Mouse (Mus musculus): Measurements from ENCODE around the gene Leng9. TPM values are rescaled to one million over a fixed set of nuclear protein-coding genes. Genes with fewer than 3 reads are reported as not detected.

The Leng9 gene
- polyA plus RNA-seq, 1 experiment from 2014 or later: 3.9 TPM

DNA sequence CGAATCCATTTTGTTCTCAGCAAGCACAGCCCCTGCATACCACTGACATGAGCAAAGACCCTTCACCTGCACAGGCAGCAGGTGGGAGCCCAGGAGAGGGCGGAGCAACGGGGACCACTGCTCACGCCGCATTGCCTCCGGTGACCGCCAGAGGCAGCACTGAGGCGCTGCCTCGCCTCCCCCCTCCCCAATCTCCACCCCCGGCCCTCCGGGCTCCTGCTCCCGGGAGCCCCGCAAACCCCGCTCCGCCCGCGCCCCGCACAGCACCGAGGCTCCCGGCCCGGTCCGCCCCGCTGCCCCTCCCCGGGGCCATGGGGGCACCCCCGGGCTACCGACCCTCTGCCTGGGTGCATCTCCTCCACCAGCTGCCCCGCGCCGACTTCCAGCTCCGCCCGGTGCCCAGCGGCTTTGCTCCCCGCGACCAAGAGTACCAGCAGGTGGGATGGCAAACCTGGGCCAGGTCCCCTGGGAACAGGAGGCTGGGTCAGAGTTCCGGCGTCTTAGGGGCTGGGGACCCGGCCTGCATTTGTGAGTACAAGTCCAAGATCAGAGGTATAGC is 30.8 kb downstream of the Leng9 start, which contains the start of gene Ttyh1:
Gene Ttyh1 (plus strand): TSS at position 65 of the 559 bp plus-strand sequence.
- Histone ChIP-seq H3K36me3 (ENCODE audit: poor library complexity, severe bottlenecking) (no peaks in the 10 kb centered on the region), H3K9ac (peak within 1 kb of the TSS; percentile 94), H3K27ac (peak within 1 kb of the TSS; percentile 96), H3K4me1 (peaks cover 52% of the 10 kb centered on the region), H3K4me2 (peak within 1 kb of the TSS; percentile 77), H3K27me3 (no peaks in the 10 kb centered on the region), H3K4me3 (peak within 1 kb of the TSS; percentile 81), H3K9me3 (replicated peaks) (no peaks in the 10 kb centered on the region)
- under 1% methylated on average over 30 of the region's 37 CpGs for WGBS
- ATAC-seq: peak; percentile 5; the same call in 1 of the 2 replicates

DNA sequence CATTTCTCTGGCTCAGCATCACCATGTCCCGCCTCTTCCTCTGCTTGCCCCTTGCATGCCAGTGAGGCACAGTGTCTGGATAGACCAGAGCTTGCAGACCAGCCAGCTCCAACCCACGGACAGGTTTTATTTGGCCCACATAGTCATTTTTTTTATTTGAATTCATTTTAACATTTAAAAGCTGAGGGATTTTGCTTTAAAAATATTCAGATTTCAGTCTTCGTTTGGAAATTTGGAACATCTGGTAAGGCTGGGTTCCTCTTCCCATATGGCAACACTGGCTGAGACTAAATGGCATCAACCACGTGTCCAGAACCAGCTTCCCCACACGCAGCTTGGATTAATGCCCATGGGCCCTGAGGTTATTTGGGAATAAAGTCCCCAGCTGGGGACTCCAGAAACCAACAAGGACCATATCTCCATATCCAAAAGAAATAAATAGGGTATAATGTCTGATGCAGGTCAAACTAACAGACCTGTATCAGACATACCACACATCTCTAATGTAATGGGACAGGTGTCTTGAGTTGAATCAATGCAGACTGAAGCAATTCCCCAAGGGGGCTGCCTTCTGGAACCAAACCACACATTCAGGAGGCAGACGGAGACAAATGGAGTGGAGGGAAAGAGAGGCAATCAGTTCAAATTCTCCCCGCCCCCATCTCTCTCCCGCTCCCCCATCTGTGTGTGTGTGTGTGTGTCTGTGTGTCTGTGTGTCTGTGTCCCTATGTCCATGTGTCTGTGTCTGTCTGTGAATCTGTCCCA is 32.9 kb downstream of the Leng9 start:
- Histone ChIP-seq H3K9ac (no peak overlapping the region), H3K27ac (peak overlapping the region; percentile 51; the same call in 1 of the 2 replicates), H3K36me3 (ENCODE audit: poor library complexity, severe bottlenecking) (no peaks in the 10 kb centered on the region), H3K4me1 (peaks cover 31% of the 10 kb centered on the region), H3K9me3 (replicated peaks) (no peaks in the 10 kb centered on the region), H3K4me2 (no peak overlapping the region), H3K4me3 (no peak overlapping the region), H3K27me3 (no peaks in the 10 kb centered on the region)
- no peak for ATAC-seq
- 73% methylated on average over 8 of the region's 8 CpGs for WGBS

DNA sequence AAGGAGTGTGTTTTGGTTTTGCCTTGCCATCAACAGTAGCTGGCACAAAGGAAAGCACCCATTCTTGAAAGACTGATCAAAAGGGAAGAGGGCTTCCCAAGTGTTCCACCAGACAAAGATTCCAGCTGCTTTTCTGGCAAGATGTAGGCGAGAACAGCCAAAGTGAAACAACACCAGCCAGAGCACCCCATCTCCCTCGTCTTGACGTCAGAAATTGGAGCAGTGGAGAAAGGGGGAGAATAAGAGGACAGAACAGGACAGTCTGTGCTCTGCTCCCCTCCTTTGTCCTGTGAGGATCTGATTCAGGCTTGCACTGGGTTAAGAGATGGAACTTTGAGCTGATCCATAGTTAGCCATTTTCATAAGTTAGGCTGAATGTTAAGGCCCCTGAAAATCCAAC is 38.4 kb downstream of the Leng9 start:
- H3K4me2 ChIP-seq: no peak overlapping the region
- no peak for ATAC-seq
- H3K4me1 ChIP-seq: 0 out of 2 replicates have a peak, but pooled peaks cover 3% of the 10 kb centered on the region
- H3K9ac ChIP-seq: no peak overlapping the region
- 37% methylated on average over 3 of the region's 3 CpGs for WGBS
- H3K4me3 ChIP-seq: no peak overlapping the region
- no peaks in the 10 kb centered on the region for H3K27me3 ChIP-seq
- H3K9me3 ChIP-seq (replicated peaks): no peaks in the 10 kb centered on the region
- no peak overlapping the region; the same call in 1 of the 2 replicates for H3K27ac ChIP-seq
- H3K36me3 ChIP-seq (ENCODE audit: poor library complexity, severe bottlenecking): no peaks in the 10 kb centered on the region

DNA sequence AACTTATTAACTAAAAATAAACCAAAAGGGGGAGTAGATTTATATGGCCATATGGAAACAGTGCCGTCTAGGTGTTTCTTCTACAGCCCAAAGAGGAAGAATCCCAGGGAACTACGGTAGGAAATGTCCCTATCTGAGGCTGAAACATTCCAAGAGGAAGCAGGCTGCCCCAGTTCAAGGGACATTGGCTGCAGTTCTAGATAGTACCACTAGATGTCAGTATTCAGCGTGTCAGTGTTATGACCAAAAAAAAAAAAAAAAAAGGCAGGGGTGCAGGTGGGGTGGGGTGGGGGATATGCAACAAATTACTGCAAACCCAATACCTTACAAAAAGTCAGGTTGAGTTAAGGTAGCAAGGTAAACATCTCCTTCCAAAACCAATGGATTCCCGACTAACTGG is 46.8 kb downstream of the Leng9 start:
- WGBS: 15% methylated on average over 4 of the region's 4 CpGs
- no peaks in the 10 kb centered on the region for H3K27me3 ChIP-seq
- ATAC-seq: no peak

DNA sequence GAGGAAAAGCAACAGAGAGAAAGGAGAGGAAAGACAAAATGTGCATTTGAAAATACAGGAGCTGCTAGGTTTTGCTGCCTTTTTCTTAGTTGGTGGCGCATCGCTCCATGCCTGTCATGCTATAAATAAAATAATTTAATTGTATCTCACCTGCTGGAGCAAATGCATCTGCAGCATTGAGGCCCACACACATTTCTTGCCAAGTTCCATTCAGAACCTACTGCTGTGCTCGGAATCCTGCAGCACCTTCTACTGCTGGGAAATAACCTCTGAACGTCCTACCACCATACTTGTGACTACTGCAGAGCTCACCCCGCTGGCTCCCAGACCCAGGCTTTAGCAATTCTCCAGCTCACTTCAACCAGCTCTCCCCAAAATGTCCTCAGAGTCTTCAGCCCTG is 49.0 kb downstream of the Leng9 start:
- Histone ChIP-seq H3K36me3 (ENCODE audit: poor library complexity, severe bottlenecking) (no peaks in the 10 kb centered on the region), H3K27ac (no peak overlapping the region), H3K4me1 (no peaks in the 10 kb centered on the region), H3K4me2 (no peak overlapping the region), H3K9ac (no peak overlapping the region), H3K4me3 (no peak overlapping the region), H3K9me3 (replicated peaks) (no peaks in the 10 kb centered on the region), H3K27me3 (no peaks in the 10 kb centered on the region)
- no peak for ATAC-seq
- WGBS: 85% methylated on average over 5 of the region's 5 CpGs

More for the DNA sequence above, 46.8 kb downstream of the Leng9 start:
- H3K27ac ChIP-seq: no peak overlapping the region
- no peak overlapping the region for H3K4me2 ChIP-seq
- no peaks in the 10 kb centered on the region for H3K9me3 ChIP-seq (replicated peaks)
- H3K36me3 ChIP-seq (ENCODE audit: poor library complexity, severe bottlenecking): no peaks in the 10 kb centered on the region
- no peak overlapping the region for H3K9ac ChIP-seq
- H3K4me1 ChIP-seq: no peaks in the 10 kb centered on the region
- H3K4me3 ChIP-seq: no peak overlapping the region

GRCm38 (mm10) chr7:4098832-4099231 is 51.3 kb downstream of the Leng9 start:
- H3K4me2 ChIP-seq: no peak overlapping the region
- no peak overlapping the region for H3K9ac ChIP-seq
- no peaks in the 10 kb centered on the region for H3K9me3 ChIP-seq (replicated peaks)
- H3K27me3 ChIP-seq: no peaks in the 10 kb centered on the region
- no peaks in the 10 kb centered on the region for H3K4me1 ChIP-seq
- no peak for ATAC-seq
- no peak overlapping the region for H3K27ac ChIP-seq
- H3K4me3 ChIP-seq: no peak overlapping the region
- H3K36me3 ChIP-seq (ENCODE audit: poor library complexity, severe bottlenecking): no peaks in the 10 kb centered on the region
- 87% methylated on average over 2 of the region's 2 CpGs for WGBS

DNA sequence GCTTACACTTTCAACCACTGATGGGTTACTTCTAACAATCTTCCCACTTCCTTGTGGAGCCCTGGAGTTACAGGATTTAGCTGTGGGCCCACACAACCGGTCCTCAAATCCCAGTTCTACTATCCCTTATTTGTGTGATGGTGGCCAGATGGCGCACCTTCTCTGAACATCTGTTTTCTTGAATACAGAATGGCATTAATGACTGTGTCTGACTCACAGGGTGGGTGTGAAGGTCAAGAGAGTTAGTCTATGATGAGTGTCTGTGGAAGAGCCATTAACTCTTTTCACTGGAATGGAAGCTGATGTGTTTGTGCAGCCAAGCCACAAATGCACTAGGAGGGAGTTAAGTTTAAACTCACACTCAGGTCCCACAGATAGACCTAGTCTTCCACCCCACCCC is 51.9 kb downstream of the Leng9 start:
- 83% methylated on average over 2 of the region's 2 CpGs for WGBS

More for the DNA sequence above, 51.9 kb downstream of the Leng9 start:
- no peak overlapping the region for H3K4me2 ChIP-seq
- H3K27ac ChIP-seq: no peak overlapping the region
- no peak overlapping the region for H3K4me3 ChIP-seq
- H3K27me3 ChIP-seq: no peaks in the 10 kb centered on the region
- no peak overlapping the region for H3K9ac ChIP-seq
- ATAC-seq: no peak
- no peaks in the 10 kb centered on the region for H3K9me3 ChIP-seq (replicated peaks)
- H3K4me1 ChIP-seq: no peaks in the 10 kb centered on the region
- H3K36me3 ChIP-seq (ENCODE audit: poor library complexity, severe bottlenecking): no peaks in the 10 kb centered on the region

Other genes with a start within 250 kb of the Leng9 start
- gene Lilra6, start 234.9 kb downstream of the Leng9 start, polyA plus RNA-seq (2015; fragmentation: Nextera tagmentation; extraction: Ambion mirVana): not detected in 2 replicates
- gene Lair1, start 87.2 kb downstream of the Leng9 start, polyA plus RNA-seq (2015; fragmentation: Nextera tagmentation; extraction: Ambion mirVana): 1.9 and 2.5 TPM in 2 replicates
- 121 and 149 TPM in 2 replicates for gene Ttyh1, start 31.0 kb downstream of the Leng9 start, polyA plus RNA-seq (2015; fragmentation: Nextera tagmentation; extraction: Ambion mirVana)
- 61.3 and 71.1 TPM in 2 replicates for gene Leng8, start 13.3 kb downstream of the Leng9 start, polyA plus RNA-seq (2015; fragmentation: Nextera tagmentation; extraction: Ambion mirVana)
- 5.1 and 5.2 TPM in 2 replicates for gene Cdc42ep5, start 14.5 kb upstream of the Leng9 start, polyA plus RNA-seq (2015; fragmentation: Nextera tagmentation; extraction: Ambion mirVana)
- not detected in 2 replicates for gene Lilra5, start 87.4 kb upstream of the Leng9 start, polyA plus RNA-seq (2015; fragmentation: Nextera tagmentation; extraction: Ambion mirVana)
- gene Ncr1, start 187.3 kb upstream of the Leng9 start, polyA plus RNA-seq (2015; fragmentation: Nextera tagmentation; extraction: Ambion mirVana): not detected in 2 replicates
- 0.05 TPM in 2 replicates for gene Gp6, start 247.4 kb upstream of the Leng9 start, polyA plus RNA-seq (2015; fragmentation: Nextera tagmentation; extraction: Ambion mirVana)